Mouse (Mus musculus) monocyte, adult 5-6 weeks (primary cell): Measurements from ENCODE around the gene Gm21764. TPM values are rescaled to one million over a fixed set of nuclear protein-coding genes. Genes with fewer than 3 reads are reported as not detected.
"Not testable (repeated sequence)": the region's sequence is repeated elsewhere in the genome, so short reads cannot be mapped to it uniquely, and the experiment has no call there.

Source experiments
- ATAC-seq: fragments of 153-309, 156-312 bp; replicated peaks from 2 replicates; pipeline ENCODE4 v1.8.0; 2017; ENCODE audit warnings: mild to moderate bottlenecking; ENCODE audit not compliant: low TSS enrichment, insufficient number of reproducible peaks, severe bottlenecking, poor library complexity, low FRiP score
- total RNA-seq: library from RNA; stranded (forward); fragments of 200-1000, 200-491, 200-594 nt; gene quantifications from 3 replicates; pipeline ENCODE4 v1.2.3, GENCODE M21; 2017

Gene Gm21764
- total RNA-seq, result not detected in 3 replicates

GRCm38 (mm10) chrY:18061712-18062111 is at the start of gene Gm21764:
Gene Gm21764 (minus strand): TSS chrY:18061812.
- ATAC-seq, result not testable (repeated sequence)

GRCm38 (mm10) chrY:18088816-18089215 is 27.2 kb upstream of the Gm21764 start, which contains the start of gene Ssty1:
Gene Ssty1 (plus strand): TSS chrY:18089116.
- ATAC-seq, result not testable (repeated sequence)

Other genes starting within 250 kb of the Gm21764 start
- not detected in 3 replicates for gene Gm21904, start 215.5 kb downstream of the Gm21764 start, total RNA-seq
- gene Gm20772, start 187.1 kb downstream of the Gm21764 start, total RNA-seq, result not detected in 3 replicates
- not detected in 3 replicates for gene Gm20831, start 187.1 kb downstream of the Gm21764 start, total RNA-seq
- not detected in 3 replicates for gene Srsy, start 124.5 kb downstream of the Gm21764 start, total RNA-seq
- not detected in 3 replicates for gene Ssty1, start 27.3 kb upstream of the Gm21764 start, total RNA-seq